Mouse (Mus musculus) brain, embryonic 14.5 days (tissue): ENCODE data around the gene Adamtsl4.

ENCODE experiments used
- CTCF ChIP-seq: fragments of 200-500 bp; IDR thresholded peaks from 2 replicates; pipeline ENCODE4 v1.5.1; 2012; ENCODE audit warnings: inconsistent platforms, mild to moderate bottlenecking, moderate library complexity, borderline replicate concordance; ENCODE audit not compliant: insufficient read depth, insufficient read length; ENCODE audit errors: extremely low read depth
- POLR2A ChIP-seq: fragments of 200-500 bp; IDR thresholded peaks from 2 replicates; pipeline ENCODE4 v1.6.1; 2012; ENCODE audit warnings: mild to moderate bottlenecking, inconsistent platforms, borderline replicate concordance; ENCODE audit not compliant: poor library complexity, insufficient read depth, insufficient read length, severe bottlenecking; ENCODE audit errors: extremely low read depth

DNA sequence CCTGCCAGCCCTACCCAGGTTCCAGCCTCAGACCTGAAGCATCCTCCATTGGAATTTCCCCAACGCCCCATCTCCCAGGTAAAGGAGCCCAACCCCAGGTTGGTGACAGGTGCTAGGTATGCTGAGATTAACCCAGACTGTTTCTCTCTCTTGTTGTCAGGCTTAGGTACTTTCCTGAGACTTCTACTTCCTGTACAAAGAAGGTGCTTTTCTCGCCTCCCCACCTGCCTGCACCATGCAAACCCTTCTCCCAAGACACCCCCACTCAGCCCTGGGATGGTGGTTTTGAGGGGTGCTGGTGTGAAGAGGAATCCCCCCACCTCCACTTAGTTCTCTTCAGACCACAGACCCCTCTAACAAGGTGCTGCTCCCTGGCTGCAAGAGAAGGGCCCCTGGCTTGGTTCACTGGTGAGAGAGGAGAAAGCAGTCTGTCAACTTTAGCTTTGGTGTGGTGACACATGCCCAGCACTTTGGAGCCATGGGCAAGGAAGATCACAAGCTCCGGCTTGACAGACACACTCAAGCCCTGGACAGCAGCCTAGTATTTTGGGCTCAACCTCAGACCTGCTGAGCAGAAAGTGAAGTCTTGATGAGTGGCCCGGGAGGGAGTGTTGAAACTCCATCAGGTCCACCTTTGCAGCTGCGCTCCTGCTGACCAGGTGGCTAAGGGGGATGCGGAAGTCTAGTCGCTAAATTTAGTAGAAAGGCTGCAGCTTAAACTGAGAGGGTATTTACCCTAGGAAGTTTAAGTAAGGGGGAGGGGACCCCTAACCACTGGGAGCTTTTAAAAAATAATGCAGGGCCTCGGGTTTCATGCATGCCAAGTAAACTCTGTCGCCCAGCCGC is 14.6 kb downstream of the Adamtsl4 start:
- TF ChIP-seq CTCF = no peak
- no peak for TF ChIP-seq POLR2A
